Mouse (Mus musculus) granulocyte monocyte progenitor cell, adult 5-6 weeks (primary cell): Measurements from ENCODE around the gene Arg2. TPM values are rescaled to one million over a fixed set of nuclear protein-coding genes. Genes with fewer than 3 reads are reported as not detected.
"Not testable (repeated sequence)": the region's sequence is repeated elsewhere in the genome, so short reads cannot be mapped to it uniquely, and the experiment has no call there.

Experiments
- ATAC-seq: replicated peaks from 2 replicates; pipeline ENCODE4 v1.8.0; 2016; ENCODE audit warnings: mild to moderate bottlenecking, moderate TSS enrichment, inconsistent platforms; ENCODE audit not compliant: poor library complexity, severe bottlenecking
- total RNA-seq, 2 experiments: library from RNA; stranded (forward) in 1 of 2; stranded (reverse) in 1 of 2; fragments of 200-712, 200-1000 nt in 1 of 2; fragments of >200 nt in 1 of 2; fragmentation: Nextera tagmentation in 1 of 2; gene quantifications; 2 replicates each; pipeline ENCODE4 v1.2.3; 2014 to 2017

The Arg2 gene
- total RNA-seq, 2 experiments from 2014 or later, result not detected

- no peak for ATAC-seq
Observed at GRCm38 (mm10) chr12:79169173-79169572, 38.6 kb downstream of the Arg2 start.

GRCm38 (mm10) chr12:79170421-79170820 is 39.8 kb downstream of the Arg2 start:
- no peak for ATAC-seq

GRCm38 (mm10) chr12:79171269-79171995 is 40.9 kb downstream of the Arg2 start:
- peak; percentile 20; the same call in 1 of the 2 replicates for ATAC-seq

DNA sequence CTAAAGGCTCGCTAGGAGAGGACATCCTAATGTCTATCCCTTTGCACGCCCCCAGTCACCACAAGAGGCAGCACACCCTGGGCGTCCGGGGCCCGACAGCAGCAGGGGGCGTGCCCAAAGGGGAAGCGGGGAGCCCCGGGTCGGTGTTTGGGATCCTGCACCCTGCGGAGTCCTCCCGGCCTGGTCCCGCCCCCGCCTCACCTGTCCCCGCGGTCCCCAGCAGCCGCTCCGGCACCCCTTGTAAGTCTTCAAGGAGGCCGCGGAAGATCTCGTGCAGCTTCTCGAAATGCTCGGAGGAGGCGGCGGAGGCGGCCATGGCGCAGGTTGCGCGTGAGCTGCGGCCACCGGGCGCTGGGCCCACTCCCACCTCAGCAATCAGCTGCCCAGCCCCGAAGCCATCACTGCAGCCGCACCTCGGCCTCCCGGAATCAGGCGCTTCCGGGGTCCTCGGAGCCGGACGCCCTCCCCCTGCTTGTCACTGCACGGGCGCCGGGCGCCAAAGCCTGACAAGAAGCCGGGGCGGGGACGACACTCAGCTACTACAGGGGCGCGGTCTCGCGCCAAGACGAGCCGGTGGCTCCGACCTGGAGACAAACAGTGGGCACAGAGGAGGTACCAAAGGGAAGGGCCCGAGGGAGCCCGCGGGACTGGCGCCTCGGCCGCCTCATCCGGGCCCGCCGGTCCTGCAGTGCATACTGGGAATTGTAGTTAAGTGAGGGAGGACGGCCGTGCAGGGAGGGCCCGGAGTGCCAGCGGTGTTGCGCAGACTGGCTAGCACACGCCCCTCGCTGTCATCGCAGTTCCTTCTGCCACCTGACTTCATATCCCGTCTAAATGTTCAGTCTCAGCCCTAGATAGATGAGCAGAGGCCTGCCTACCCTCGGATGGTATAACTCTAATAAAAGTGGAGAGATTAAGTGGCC is 41.7 kb downstream of the Arg2 start, which contains the start of gene Vti1b:
Gene Vti1b (minus strand): TSS at position 649 of the 923 bp plus-strand sequence.
- ATAC-seq, result peak; percentile 94

GRCm38 (mm10) chr12:79173721-79174120 is 43.1 kb downstream of the Arg2 start:
- ATAC-seq, result no peak

DNA sequence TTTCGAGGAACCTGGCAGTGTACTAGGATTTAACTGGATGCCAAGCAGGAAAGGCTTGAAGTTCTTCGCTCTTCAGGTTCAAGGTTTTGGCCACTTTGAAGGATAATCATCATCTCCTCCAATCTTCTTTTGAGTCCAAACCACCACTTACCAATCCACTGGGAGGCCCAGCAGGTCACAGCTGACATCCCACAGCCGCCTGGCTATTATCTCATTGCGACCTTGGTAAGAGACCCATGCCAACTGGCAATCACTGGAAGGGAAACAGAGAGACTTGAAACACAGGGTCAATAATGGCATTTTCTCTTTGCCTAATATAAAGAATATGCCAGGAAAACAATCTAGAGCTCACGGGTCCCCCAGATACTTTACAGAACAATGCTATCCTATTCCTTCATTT is 45.4 kb downstream of the Arg2 start:
- ATAC-seq, result no peak

DNA sequence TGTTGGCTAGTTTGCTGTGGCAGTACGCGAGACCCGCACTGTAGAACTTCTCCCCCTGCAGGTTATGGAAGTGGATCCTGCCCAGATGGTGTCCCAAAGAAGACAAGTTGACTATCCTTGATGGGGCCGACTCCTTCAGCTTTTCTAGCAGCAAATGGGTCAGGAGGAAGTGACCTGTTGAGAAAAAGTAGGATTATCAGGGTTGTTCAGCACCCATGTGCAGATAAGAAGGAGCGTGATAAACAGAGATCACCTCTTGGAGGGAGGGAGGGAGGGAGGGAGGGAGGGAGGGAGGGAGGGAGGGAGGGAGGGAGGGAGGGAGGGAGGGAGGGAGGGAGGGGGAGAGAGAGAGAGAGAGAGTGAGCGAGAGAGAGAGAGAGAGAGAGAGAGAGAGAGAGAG is 54.6 kb downstream of the Arg2 start:
- ATAC-seq, result not testable (repeated sequence)

GRCm38 (mm10) chr12:79190931-79191673 is 60.5 kb downstream of the Arg2 start:
- ATAC-seq, result peak; percentile 91

DNA sequence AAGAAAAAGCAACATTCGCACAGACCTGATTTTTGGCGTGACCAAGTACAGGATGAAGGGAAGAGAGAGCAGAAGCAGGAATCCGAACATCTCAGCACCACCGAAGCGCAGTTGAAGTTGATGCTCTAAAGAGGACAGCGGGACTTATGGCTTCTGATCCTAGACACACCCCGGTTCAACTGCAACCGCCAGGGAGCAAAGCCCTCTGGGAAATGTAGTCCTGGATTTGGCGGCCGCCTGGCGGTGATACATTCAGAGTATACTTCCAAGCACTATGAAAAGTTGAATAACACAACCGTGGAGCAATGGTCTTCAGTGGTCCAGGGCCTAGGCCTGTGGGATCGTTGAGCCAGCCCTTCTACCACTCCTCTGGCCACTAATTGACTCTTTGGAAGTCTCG is 61.1 kb downstream of the Arg2 start:
- peak; percentile 89 for ATAC-seq

DNA sequence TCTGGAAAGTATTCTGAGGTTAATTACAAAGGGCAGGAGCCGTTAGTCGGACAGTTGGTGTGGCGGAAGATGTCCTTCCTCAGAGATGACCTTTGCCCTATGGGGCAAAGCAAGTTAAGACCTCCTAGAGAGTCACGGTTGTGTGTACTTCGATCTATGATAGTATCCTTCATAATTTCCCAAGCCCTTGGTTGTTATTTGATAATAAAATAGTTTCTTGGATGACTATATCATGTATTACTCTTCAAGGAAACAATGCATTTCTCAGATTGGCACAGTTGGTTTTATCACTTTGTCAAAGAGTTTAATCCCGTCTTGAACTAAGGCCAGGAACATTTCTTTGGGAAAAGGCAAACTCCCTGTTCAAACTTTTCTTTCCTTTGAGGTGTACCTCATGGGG is 61.6 kb downstream of the Arg2 start, which contains the start of gene Rdh11:
Gene Rdh11 (minus strand): TSS at position 101 of the 400 bp plus-strand sequence.
- ATAC-seq, result no peak

DNA sequence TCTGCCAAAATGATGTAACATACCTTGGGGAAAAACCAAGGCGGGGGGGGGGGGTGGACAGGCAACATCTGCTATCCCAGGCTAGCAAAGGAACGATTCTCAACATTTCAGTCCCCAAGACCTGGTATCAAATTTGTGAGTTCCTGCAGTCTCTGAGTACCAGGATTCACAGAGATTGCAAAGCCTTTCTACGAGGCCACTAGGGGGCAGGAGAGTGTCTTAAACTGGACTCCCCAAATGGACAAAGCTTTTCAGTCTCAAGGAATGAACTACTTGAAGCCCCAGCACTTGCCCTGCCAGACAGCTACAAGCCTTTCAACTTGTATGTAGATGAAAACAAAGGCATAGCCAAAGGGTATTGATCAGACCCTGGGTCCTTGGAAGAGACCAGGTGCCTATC is 62.9 kb downstream of the Arg2 start:
- ATAC-seq, result peak; percentile 43

GRCm38 (mm10) chr12:79197105-79197504 is 66.5 kb downstream of the Arg2 start:
- no peak for ATAC-seq

DNA sequence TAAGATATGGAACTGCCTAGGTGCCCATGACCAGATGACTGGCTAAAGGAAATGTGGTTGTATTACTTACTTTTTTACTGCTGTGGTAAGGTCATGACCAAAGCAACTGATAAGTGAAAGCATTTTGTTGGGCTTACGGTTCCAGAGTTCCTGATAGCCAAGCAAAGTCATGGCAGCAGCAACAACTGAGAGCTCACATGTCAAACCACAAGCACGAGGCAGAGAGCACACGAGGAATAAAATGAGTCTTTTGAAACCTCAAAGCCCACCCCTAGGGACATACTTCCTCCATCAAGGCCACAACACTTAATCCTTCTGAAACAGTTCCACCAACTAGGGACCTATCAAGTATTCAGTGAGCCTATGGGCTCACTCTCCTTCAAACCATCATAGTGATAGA is 71.3 kb downstream of the Arg2 start:
- no peak for ATAC-seq

Other genes starting within 250 kb of the Arg2 start
- gene Plek2, start 223.8 kb upstream of the Arg2 start, total RNA-seq (2014; fragmentation: Nextera tagmentation), result not detected in 2 replicates
- gene Plek2, start 223.8 kb upstream of the Arg2 start, total RNA-seq (2017), result 0.10 TPM in 1 of 2 replicates, not detected in the other
- gene Tmem229b, start 123.2 kb upstream of the Arg2 start, total RNA-seq (2014; fragmentation: Nextera tagmentation), result 104 and 113 TPM in 2 replicates
- gene Tmem229b, start 123.2 kb upstream of the Arg2 start, total RNA-seq (2017), result 83.8 and 100 TPM in 2 replicates
- 0.41 TPM in 1 of 2 replicates, not detected in the other for gene Plekhh1, start 101.6 kb upstream of the Arg2 start, total RNA-seq (2014; fragmentation: Nextera tagmentation)
- 0.09 and 0.21 TPM in 2 replicates for gene Plekhh1, start 101.6 kb upstream of the Arg2 start, total RNA-seq (2017)
- 13.6 and 14.3 TPM in 2 replicates for gene Pigh, start 41.1 kb upstream of the Arg2 start, total RNA-seq (2014; fragmentation: Nextera tagmentation)
- gene Pigh, start 41.1 kb upstream of the Arg2 start, total RNA-seq (2017), result 14.7 and 14.8 TPM in 2 replicates
- 48.7 and 57.1 TPM in 2 replicates for gene Vti1b, start 41.9 kb downstream of the Arg2 start, total RNA-seq (2014; fragmentation: Nextera tagmentation)
- 142 and 217 TPM in 2 replicates for gene Vti1b, start 41.9 kb downstream of the Arg2 start, total RNA-seq (2017)
- gene Rdh11, start 61.5 kb downstream of the Arg2 start, total RNA-seq (2014; fragmentation: Nextera tagmentation), result 3.5 and 5.2 TPM in 2 replicates
- gene Rdh11, start 61.5 kb downstream of the Arg2 start, total RNA-seq (2017), result 20.9 and 21.2 TPM in 2 replicates
- gene Rdh12, start 78.1 kb downstream of the Arg2 start, total RNA-seq (2014; fragmentation: Nextera tagmentation), result 2.5 and 2.7 TPM in 2 replicates
- gene Rdh12, start 78.1 kb downstream of the Arg2 start, total RNA-seq (2017), result 5.1 and 8.8 TPM in 2 replicates
- gene Zfyve26, start 165.5 kb downstream of the Arg2 start, total RNA-seq (2014; fragmentation: Nextera tagmentation), result 21.4 and 52.9 TPM in 2 replicates
- gene Zfyve26, start 165.5 kb downstream of the Arg2 start, total RNA-seq (2017), result 12.2 and 15.8 TPM in 2 replicates
- gene Rad51b, start 166.5 kb downstream of the Arg2 start, total RNA-seq (2014; fragmentation: Nextera tagmentation), result 10.8 and 21.0 TPM in 2 replicates
- 19.0 and 24.4 TPM in 2 replicates for gene Rad51b, start 166.5 kb downstream of the Arg2 start, total RNA-seq (2017)